Mouse (Mus musculus) heart, postnatal 0 days (tissue): ENCODE data around the gene Enc1.

ENCODE experiments used
- CTCF ChIP-seq: IDR thresholded peaks from 2 replicates; pipeline ENCODE4 v1.5.1; 2016; ENCODE audit warnings: antibody characterized with exemption, control low read depth, low read depth
- EP300 ChIP-seq: IDR thresholded peaks from 2 replicates; pipeline ENCODE4 v1.6.1; 2016; ENCODE audit warnings: antibody characterized with exemption, low read depth

DNA sequence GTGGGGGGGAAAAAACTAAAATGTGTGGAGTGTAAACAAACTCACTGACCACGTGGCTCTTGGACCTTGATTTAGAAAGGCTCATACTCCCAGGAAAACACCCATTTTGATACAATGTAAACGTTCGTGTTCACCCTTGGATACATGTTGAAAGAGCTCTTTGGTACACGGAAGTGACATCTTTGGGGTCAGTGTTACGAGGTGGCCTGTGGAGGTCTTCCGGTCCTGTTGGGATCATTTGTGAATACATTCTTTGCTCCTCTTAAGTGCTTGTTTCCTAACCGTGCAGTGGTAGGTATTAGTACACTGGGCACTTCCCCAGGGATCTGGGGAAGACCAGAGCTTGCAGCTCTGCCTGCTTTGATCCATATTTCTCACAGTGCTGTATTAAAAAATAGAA, 10.8 kb downstream of the Enc1 start:
- no peak for TF ChIP-seq EP300
- no peak for TF ChIP-seq CTCF
